Mouse (Mus musculus): Measurements from ENCODE around the gene Olfr221. TPM values are rescaled to one million over a fixed set of nuclear protein-coding genes. Genes with fewer than 3 reads are reported as not detected.

Gene Olfr221
- polyA plus RNA-seq, 1 experiment from 2014 or later = not detected

DNA sequence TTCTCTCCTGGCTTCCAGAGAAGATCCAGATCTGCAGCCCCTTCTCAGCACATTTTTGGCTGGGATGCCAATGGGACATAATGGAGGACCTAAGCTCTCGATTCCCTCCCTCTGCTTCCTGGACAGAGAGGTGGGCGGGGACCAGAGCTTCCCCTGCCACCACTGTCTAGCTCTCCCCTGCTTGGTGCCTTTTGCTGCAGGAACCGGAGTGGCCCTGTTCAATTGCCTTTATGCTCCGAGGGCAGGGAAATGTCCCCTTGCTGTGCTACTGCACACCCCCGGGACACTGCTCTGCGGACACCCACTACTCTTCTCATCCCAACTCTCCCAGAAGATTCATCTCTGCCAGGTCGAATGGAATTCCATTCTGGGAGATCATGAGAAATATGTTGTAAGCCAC is 37.1 kb downstream of the Olfr221 start:
- Histone ChIP-seq H3K4me3 (ENCODE audit: low read depth, low read length) (no peak overlapping the region), H3K9ac (ENCODE audit: low read length) (no peak overlapping the region), H3K4me1 (replicated peaks; ENCODE audit: control insufficient read depth, insufficient read depth) (no peaks in the 10 kb centered on the region), H3K4me2 (replicated peaks; ENCODE audit: low read depth) (no peak overlapping the region), H3K36me3 (ENCODE audit: control insufficient read depth, insufficient read depth, low read length) (peaks cover 12% of the 10 kb centered on the region), H3K9me3 (ENCODE audit: control insufficient read depth, low read length) (no peaks in the 10 kb centered on the region), H3K27me3 (ENCODE audit: control insufficient read depth, insufficient read depth, low read length) (no peaks in the 10 kb centered on the region), H3K27ac (replicated peaks) (no peak overlapping the region)
- no peak for DNase-seq (ENCODE audit: low spot score)
- 75% methylated on average over 7 of the region's 7 CpGs for WGBS
- TF ChIP-seq CTCF (IDR thresholded peaks at IDR 0.05; ENCODE audit: low read depth) (no peak), EP300 (optimal IDR thresholded peaks at IDR 0.05) (no peak)
- ATAC-seq (ENCODE audit: low FRiP score, low TSS enrichment) = no peak

DNA sequence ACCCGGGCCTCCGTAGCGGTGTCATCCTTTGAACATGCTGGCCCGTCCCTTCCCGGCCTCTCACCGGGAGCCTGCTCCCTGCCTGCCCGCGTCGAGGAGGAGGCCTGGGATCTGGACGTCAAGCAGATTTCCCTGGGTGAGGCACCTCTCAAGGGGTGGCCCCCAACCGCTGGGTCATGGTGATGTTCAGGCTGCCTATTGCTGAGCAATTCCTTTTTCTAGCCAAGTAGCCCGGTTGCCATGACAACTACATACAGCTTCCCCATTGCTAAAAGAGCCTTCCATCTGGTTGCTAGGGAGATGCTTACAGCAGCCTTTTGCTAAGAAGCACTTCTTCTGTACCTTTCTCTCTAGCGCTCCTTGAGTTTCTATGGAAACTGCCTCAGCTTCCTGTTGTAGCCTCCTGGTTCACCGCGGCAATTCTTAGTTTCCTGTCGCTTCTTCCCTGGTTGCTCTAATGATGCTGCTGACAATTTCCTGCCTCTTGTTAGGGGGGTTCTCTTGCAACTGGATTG is 38.2 kb downstream of the Olfr221 start:
- Histone ChIP-seq H3K4me1 (replicated peaks; ENCODE audit: control insufficient read depth, insufficient read depth) (no peaks in the 10 kb centered on the region), H3K9ac (ENCODE audit: low read length) (no peak overlapping the region), H3K27ac (replicated peaks) (no peak overlapping the region), H3K27me3 (ENCODE audit: control insufficient read depth, insufficient read depth, low read length) (no peaks in the 10 kb centered on the region), H3K36me3 (ENCODE audit: control insufficient read depth, insufficient read depth, low read length) (peaks cover 18% of the 10 kb centered on the region), H3K9me3 (ENCODE audit: control insufficient read depth, low read length) (no peaks in the 10 kb centered on the region), H3K4me3 (ENCODE audit: low read depth, low read length) (no peak overlapping the region), H3K4me2 (replicated peaks; ENCODE audit: low read depth) (no peak overlapping the region)
- DNase-seq (ENCODE audit: low spot score) (no peak), ATAC-seq (ENCODE audit: low FRiP score, low TSS enrichment) (no peak)
- TF ChIP-seq EP300 (optimal IDR thresholded peaks at IDR 0.05) (no peak), CTCF (IDR thresholded peaks at IDR 0.05; ENCODE audit: low read depth) (no peak)
- 54% methylated on average over 16 of the region's 16 CpGs for WGBS

DNA sequence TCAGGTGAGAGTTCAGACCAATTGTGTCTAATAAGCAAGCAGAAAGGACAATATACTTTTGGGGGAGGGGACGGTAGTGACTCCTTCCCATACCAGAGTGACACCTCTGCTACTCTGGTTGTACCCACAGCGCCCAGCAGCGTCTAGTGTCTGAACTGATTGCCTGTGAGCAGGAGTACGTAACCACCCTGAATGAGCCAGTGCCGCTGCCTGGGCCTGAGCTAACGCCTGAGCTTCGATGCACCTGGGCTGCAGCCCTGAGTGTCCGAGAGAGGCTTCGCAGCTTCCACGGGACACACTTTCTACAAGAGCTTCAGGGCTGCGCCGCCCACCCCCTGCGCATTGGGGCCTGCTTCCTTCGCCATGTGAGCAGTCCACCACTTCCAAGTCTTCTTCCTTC is 44.8 kb downstream of the Olfr221 start:
- no peaks in the 10 kb centered on the region for H3K27me3 ChIP-seq (ENCODE audit: control insufficient read depth, insufficient read depth, low read length)
- no peaks in the 10 kb centered on the region for H3K4me1 ChIP-seq (replicated peaks; ENCODE audit: control insufficient read depth, insufficient read depth)
- H3K9ac ChIP-seq (ENCODE audit: low read length) = no peak overlapping the region
- H3K4me3 ChIP-seq (ENCODE audit: low read depth, low read length) = no peak overlapping the region
- ATAC-seq (ENCODE audit: low FRiP score, low TSS enrichment) (no peak), DNase-seq (ENCODE audit: low spot score) (no peak)
- H3K36me3 ChIP-seq (ENCODE audit: control insufficient read depth, insufficient read depth, low read length) = peaks cover 32% of the 10 kb centered on the region
- WGBS = 85% methylated on average over 14 of the region's 14 CpGs
- no peaks in the 10 kb centered on the region for H3K9me3 ChIP-seq (ENCODE audit: control insufficient read depth, low read length)
- H3K4me2 ChIP-seq (replicated peaks; ENCODE audit: low read depth) = no peak overlapping the region
- no peak for TF ChIP-seq CTCF (IDR thresholded peaks at IDR 0.05; ENCODE audit: low read depth)
- TF ChIP-seq EP300 (optimal IDR thresholded peaks at IDR 0.05) = no peak
- no peak overlapping the region for H3K27ac ChIP-seq (replicated peaks)

DNA sequence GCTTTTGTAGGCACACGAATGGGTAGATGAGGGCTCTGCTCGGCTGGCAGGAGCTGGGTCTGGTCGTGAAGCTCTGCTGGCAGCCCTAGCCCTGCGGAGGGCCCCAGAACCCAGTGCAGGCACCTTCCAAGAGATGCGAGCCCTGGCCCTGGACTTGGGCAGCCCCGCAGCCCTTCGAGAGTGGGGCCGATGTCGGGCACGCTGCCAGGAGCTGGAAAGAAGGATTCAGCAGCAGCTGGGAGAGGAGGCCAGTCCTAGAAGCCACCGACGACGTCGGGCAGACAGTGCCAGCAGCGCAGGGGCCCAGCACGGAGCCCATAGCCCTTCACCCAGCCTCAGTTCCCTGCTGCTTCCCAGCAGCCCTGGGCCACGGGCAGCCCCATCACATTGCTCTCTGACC is 45.4 kb downstream of the Olfr221 start:
- Histone ChIP-seq H3K27ac (replicated peaks) (no peak overlapping the region), H3K4me1 (replicated peaks; ENCODE audit: control insufficient read depth, insufficient read depth) (no peaks in the 10 kb centered on the region), H3K9me3 (ENCODE audit: control insufficient read depth, low read length) (no peaks in the 10 kb centered on the region), H3K36me3 (ENCODE audit: control insufficient read depth, insufficient read depth, low read length) (peaks cover 32% of the 10 kb centered on the region), H3K9ac (ENCODE audit: low read length) (no peak overlapping the region), H3K4me3 (ENCODE audit: low read depth, low read length) (no peak overlapping the region), H3K27me3 (ENCODE audit: control insufficient read depth, insufficient read depth, low read length) (no peaks in the 10 kb centered on the region), H3K4me2 (replicated peaks; ENCODE audit: low read depth) (no peak overlapping the region)
- TF ChIP-seq EP300 (optimal IDR thresholded peaks at IDR 0.05) (no peak), CTCF (IDR thresholded peaks at IDR 0.05; ENCODE audit: low read depth) (no peak)
- ATAC-seq (ENCODE audit: low FRiP score, low TSS enrichment) (0 out of 2 replicates have a peak, but pooled peaks have one; percentile 18), DNase-seq (ENCODE audit: low spot score) (no peak)
- 54% methylated on average over 17 of the region's 17 CpGs for WGBS

DNA sequence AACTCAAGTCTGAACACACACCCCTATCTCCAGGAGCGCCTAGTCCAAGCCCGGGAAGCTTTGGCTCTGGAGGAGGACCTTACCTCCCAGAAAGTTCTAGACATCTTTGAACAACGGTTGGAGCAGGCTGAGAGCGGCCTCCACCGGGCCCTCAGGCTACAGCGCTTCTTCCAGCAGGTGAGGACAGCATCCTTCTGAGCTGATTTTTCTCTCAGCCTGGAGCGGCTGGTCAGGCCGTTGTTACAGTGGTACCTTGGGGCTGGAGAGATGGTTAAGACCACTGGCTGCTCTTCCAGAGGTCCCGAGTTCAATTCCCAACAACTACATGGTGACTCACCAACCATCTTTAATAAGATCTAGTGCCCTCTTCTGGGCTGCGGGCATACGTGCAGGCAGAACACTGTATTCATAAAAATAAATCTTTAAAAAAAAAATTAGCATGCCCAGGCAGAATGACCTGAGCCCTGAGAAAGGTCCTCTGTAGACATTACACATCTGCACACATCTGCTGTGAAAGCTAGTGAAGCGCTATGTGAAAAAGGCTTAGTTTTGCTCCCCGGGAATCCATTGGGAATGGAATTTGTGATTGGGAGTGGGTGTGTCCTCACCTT is 45.9 kb downstream of the Olfr221 start:
- Histone ChIP-seq H3K9me3 (ENCODE audit: control insufficient read depth, low read length) (no peaks in the 10 kb centered on the region), H3K4me1 (replicated peaks; ENCODE audit: control insufficient read depth, insufficient read depth) (no peaks in the 10 kb centered on the region), H3K27me3 (ENCODE audit: control insufficient read depth, insufficient read depth, low read length) (no peaks in the 10 kb centered on the region), H3K4me2 (replicated peaks; ENCODE audit: low read depth) (no peak overlapping the region), H3K9ac (ENCODE audit: low read length) (no peak overlapping the region), H3K36me3 (ENCODE audit: control insufficient read depth, insufficient read depth, low read length) (peaks cover 32% of the 10 kb centered on the region), H3K4me3 (ENCODE audit: low read depth, low read length) (no peak overlapping the region), H3K27ac (replicated peaks) (no peak overlapping the region)
- 74% methylated on average over 13 of the region's 13 CpGs for WGBS
- no peak for ATAC-seq (ENCODE audit: low FRiP score, low TSS enrichment)
- TF ChIP-seq EP300 (optimal IDR thresholded peaks at IDR 0.05) (no peak), CTCF (IDR thresholded peaks at IDR 0.05; ENCODE audit: low read depth) (peak; percentile 65)
- DNase-seq (ENCODE audit: low spot score) = no peak

DNA sequence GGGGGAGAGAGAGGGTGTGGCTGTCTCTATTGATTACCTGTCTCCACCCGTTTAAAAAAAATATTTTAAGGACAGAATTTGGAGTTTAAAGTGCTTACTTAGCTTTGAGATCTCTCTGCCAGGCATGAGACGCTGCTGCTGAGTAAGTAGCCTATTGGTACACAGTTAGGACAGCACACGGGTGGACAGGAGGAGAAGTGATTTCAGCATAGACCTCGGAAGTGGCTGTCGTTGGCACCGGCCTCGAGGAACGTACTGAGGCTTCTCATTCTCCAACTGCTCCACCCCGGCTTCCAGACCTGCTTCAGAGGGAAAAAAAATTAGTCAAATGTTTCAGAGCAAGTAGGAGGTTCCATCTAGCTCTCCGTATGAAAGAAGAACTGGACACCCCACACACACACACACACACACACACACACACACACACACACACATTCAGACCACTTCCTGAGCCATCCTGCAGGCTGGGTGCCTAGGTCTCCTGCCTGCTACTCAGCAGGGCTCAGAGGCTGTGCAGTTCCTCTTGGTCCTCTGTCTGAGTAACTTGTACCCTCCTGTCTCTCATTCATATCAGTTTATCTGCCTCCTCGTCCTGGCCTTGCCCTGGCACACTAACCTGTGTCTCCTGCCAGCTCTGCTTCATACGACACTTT is 46.9 kb downstream of the Olfr221 start:
- H3K36me3 ChIP-seq (ENCODE audit: control insufficient read depth, insufficient read depth, low read length) = peaks cover 37% of the 10 kb centered on the region
- no peak; the same call in 1 of the 2 replicates for ATAC-seq (ENCODE audit: low FRiP score, low TSS enrichment)

More for the DNA sequence above, 46.9 kb downstream of the Olfr221 start:
- H3K9me3 ChIP-seq (ENCODE audit: control insufficient read depth, low read length) = no peaks in the 10 kb centered on the region
- no peaks in the 10 kb centered on the region for H3K4me1 ChIP-seq (replicated peaks; ENCODE audit: control insufficient read depth, insufficient read depth)
- no peaks in the 10 kb centered on the region for H3K27me3 ChIP-seq (ENCODE audit: control insufficient read depth, insufficient read depth, low read length)
- no peak overlapping the region for H3K4me2 ChIP-seq (replicated peaks; ENCODE audit: low read depth)
- TF ChIP-seq CTCF (IDR thresholded peaks at IDR 0.05; ENCODE audit: low read depth) (no peak), EP300 (optimal IDR thresholded peaks at IDR 0.05) (no peak)
- H3K9ac ChIP-seq (ENCODE audit: low read length) = no peak overlapping the region
- WGBS = 43% methylated on average over 12 of the region's 12 CpGs
- H3K27ac ChIP-seq (replicated peaks) = no peak overlapping the region
- peak; percentile 12 for DNase-seq (ENCODE audit: low spot score)
- H3K4me3 ChIP-seq (ENCODE audit: low read depth, low read length) = no peak overlapping the region
